Mouse (Mus musculus): ENCODE measurements around the gene S100a7a.

S100a7a gene

GRCm38 (mm10) chr3:90653717-90654116 lies at the start of gene S100a7a:
Gene S100a7a (plus strand): TSS chr3:90654017.
- DNase-seq (ENCODE audit: low read depth in 2 of 2, low spot score in 2 of 2) = no peak

GRCm38 (mm10) chr3:90604416-90604815 lies 49.4 kb upstream of the S100a7a start:
- DNase-seq (ENCODE audit: low read depth in 2 of 2, low spot score in 2 of 2) = no peak

- no peak for DNase-seq (ENCODE audit: low read depth in 2 of 2, low spot score in 2 of 2)
These were observed 48.8 kb upstream of the S100a7a start for GRCm38 (mm10) chr3:90605049-90605448.

- DNase-seq (ENCODE audit: low read depth in 2 of 2, low spot score in 2 of 2) = no peak
These were observed 48.1 kb upstream of the S100a7a start for GRCm38 (mm10) chr3:90605736-90606135.

GRCm38 (mm10) chr3:90606185-90606584 lies 47.6 kb upstream of the S100a7a start:
- no peak for DNase-seq (ENCODE audit: low read depth in 2 of 2, low spot score in 2 of 2)

- DNase-seq (ENCODE audit: low read depth in 2 of 2, low spot score in 2 of 2) = no peak
These were observed 46.5 kb upstream of the S100a7a start for GRCm38 (mm10) chr3:90607361-90607760.

GRCm38 (mm10) chr3:90608223-90608622 lies 45.6 kb upstream of the S100a7a start, which contains the start of gene S100a5:
Gene S100a5 (plus strand): TSS chr3:90608523.
- DNase-seq (ENCODE audit: low read depth in 2 of 2, low spot score in 2 of 2) = no peak

GRCm38 (mm10) chr3:90609102-90609501 lies 44.7 kb upstream of the S100a7a start:
- no peak for DNase-seq (ENCODE audit: low read depth in 2 of 2, low spot score in 2 of 2)

GRCm38 (mm10) chr3:90611494-90611893 lies 42.3 kb upstream of the S100a7a start:
- no peak for DNase-seq (ENCODE audit: low read depth in 2 of 2, low spot score in 2 of 2)

- no peak for DNase-seq (ENCODE audit: low read depth in 2 of 2, low spot score in 2 of 2)
These were observed 41.8 kb upstream of the S100a7a start for GRCm38 (mm10) chr3:90612061-90612460.

- peak; percentile 59 to 80 for DNase-seq (ENCODE audit: low read depth in 2 of 2, low spot score in 2 of 2)
These were observed 41.0 kb upstream of the S100a7a start, which contains the start of gene S100a6 for GRCm38 (mm10) chr3:90612728-90613291. Gene S100a6 (plus strand): TSS chr3:90612882.

- DNase-seq (ENCODE audit: low read depth in 2 of 2, low spot score in 2 of 2) = no peak
These were observed 40.2 kb upstream of the S100a7a start for GRCm38 (mm10) chr3:90613461-90614147.

- DNase-seq (ENCODE audit: low read depth in 2 of 2, low spot score in 2 of 2) = no peak
These were observed 39.7 kb upstream of the S100a7a start for GRCm38 (mm10) chr3:90614148-90614530.

- no peak for DNase-seq (ENCODE audit: low read depth in 2 of 2, low spot score in 2 of 2)
These were observed 39.1 kb upstream of the S100a7a start for GRCm38 (mm10) chr3:90614611-90615251.

- peak; percentile 63 to 75 for DNase-seq (ENCODE audit: low read depth in 2 of 2, low spot score in 2 of 2)
These were observed 38.4 kb upstream of the S100a7a start for GRCm38 (mm10) chr3:90615415-90615814.

- no peak for DNase-seq (ENCODE audit: low read depth in 2 of 2, low spot score in 2 of 2)
These were observed 37.9 kb upstream of the S100a7a start for GRCm38 (mm10) chr3:90615911-90616310.

GRCm38 (mm10) chr3:90617586-90617985 lies 36.2 kb upstream of the S100a7a start:
- DNase-seq (ENCODE audit: low read depth in 2 of 2, low spot score in 2 of 2) = no peak

GRCm38 (mm10) chr3:90621552-90621951 lies 32.3 kb upstream of the S100a7a start:
- no peak for DNase-seq (ENCODE audit: low read depth in 2 of 2, low spot score in 2 of 2)

- DNase-seq (ENCODE audit: low read depth in 2 of 2, low spot score in 2 of 2) = no peak
These were observed 30.3 kb upstream of the S100a7a start for GRCm38 (mm10) chr3:90623435-90624071.

- DNase-seq (ENCODE audit: low read depth in 2 of 2, low spot score in 2 of 2) = no peak
These were observed 28.3 kb upstream of the S100a7a start for GRCm38 (mm10) chr3:90625496-90625895.

GRCm38 (mm10) chr3:90626266-90627021 lies 27.4 kb upstream of the S100a7a start:
- no peak for DNase-seq (ENCODE audit: low read depth in 2 of 2, low spot score in 2 of 2)
